8 mouse cellular contexts compared by ENCODE assay signal in the genomic region with DNA sequence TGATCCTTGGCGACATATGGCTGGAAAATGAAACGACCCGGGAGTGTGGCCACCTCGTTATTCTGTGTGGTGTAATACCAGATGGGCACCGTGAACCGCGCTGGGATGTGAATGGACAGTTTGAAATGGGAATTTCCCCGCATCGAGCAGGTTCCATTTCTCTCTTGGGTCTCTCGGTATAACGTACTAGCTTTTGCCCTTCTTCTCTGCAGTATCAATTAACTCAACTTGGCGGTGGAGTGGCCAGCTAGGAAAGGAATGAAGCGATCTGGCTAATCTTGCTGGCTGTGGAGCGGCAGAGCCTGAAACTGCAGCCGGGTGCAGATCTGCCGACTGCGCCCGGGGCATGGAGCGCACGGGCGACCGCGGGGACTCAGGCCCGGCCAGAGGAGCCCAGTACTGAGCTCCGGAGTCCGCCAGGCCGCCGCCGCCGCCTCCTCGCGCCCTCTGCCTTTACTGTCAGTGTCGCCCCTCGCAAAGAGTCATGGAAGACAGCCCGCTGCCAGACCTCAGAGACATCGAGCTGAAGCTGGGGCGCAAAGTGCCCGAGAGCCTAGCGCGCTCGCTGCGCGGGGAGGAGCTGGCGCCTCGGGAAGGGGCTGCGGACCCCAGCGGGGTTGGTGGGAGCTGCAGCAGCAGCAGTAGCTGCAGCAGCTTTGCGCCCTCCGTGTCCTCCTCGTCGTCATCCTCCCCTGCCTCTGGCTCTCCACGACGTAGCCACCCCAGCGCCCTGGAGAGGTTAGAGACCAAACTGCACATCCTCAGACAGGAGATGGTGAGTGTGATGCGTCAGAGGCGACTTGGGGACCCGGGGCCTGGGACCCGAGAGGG. TPM values are rescaled to one million over a fixed set of nuclear protein-coding genes. Genes with fewer than 3 reads are reported as not detected.
DNase-seq lines count a peak whose midpoint lies in the region; ATAC-seq and TF ChIP-seq lines count a peak whose summit lies in the region.

No protein-coding gene starts in this region.

- ATAC-seq in lung, postnatal 0 days = peak; percentile 34

- peak; percentile 75 for DNase-seq in R1 (ENCODE audit: low read depth, low spot score)
- peak; percentile 4 to 47 for DNase-seq in cerebellum, adult 18-20 months
- DNase-seq in forelimb bud, embryonic 11.5 days (ENCODE audit: low read depth, low spot score) = peak; percentile 53
- DNase-seq in heart, postnatal 36 days = peak; percentile 33 to 52
- DNase-seq in layer of hippocampus, adult 9-11 months = peak; percentile 33
- DNase-seq in lung, postnatal 0 days (ENCODE audit: low spot score) = peak; percentile 40
- peak; percentile 52 to 59 for DNase-seq in right cerebral cortex, adult 2 months (ENCODE audit: low spot score in 2 of 2)
- no peak for DNase-seq in natural killer cell, adult 2 months (ENCODE audit: low spot score in 2 of 2)

- peaks cover 2% of the 10 kb centered on the region; the same call in 1 of the 2 replicates for H3K4me1 ChIP-seq in lung, postnatal 0 days (ENCODE audit: insufficient read depth, low read depth, low read length)

- peak overlapping the region; percentile 83 for H3K4me2 ChIP-seq in lung, postnatal 0 days (replicated peaks; ENCODE audit: low read depth, low read length)

- peak overlapping the region; percentile 63 for H3K9ac ChIP-seq in lung, postnatal 0 days (replicated peaks; ENCODE audit: low read depth)

- no peaks in the 10 kb centered on the region for H3K27me3 ChIP-seq in lung, postnatal 0 days (replicated peaks; ENCODE audit: insufficient read depth, low read length)

- no peaks in the 10 kb centered on the region for H3K9me3 ChIP-seq in lung, postnatal 0 days (ENCODE audit: low read length)

- TF ChIP-seq EP300 in lung, postnatal 0 days (IDR thresholded peaks at IDR 0.05) = no peak

- TF ChIP-seq CTCF in lung, postnatal 0 days (IDR thresholded peaks at IDR 0.05) = no peak

- intact Hi-C loops in heart, postnatal 36 days (cut with DNase I) = loop anchor here (5.0 kb wide), 2 partner anchors 41 to 266 kb away; no protein-coding TSS in a partner anchor

- H3K4me3 ChIP-seq in lung, postnatal 0 days (ENCODE audit: low read depth, low read length) = peak overlapping the region; percentile 71

- WGBS in lung, postnatal 0 days = under 1% methylated on average over 52 of the region's 58 CpGs

- H3K27ac ChIP-seq in lung, postnatal 0 days (ENCODE audit: low read length) = peak overlapping the region; percentile 89

- H3K36me3 ChIP-seq in lung, postnatal 0 days (ENCODE audit: insufficient read depth, low read length) = no peaks in the 10 kb centered on the region

RNA-seq across cellular contexts. Expression of gene Lurap1l, which starts 0.6 kb away (rescaled TPM):
- total RNA-seq in heart, postnatal 36 days (2021) = 1 to 10 TPM; 1.8 to 1.9 TPM
- 48.0 and 48.3 TPM in 2 replicates for polyA plus RNA-seq in lung, postnatal 0 days (2015; fragmentation: Nextera tagmentation; extraction: Ambion mirVana)

Comparison
In these comparisons a context has a peak if more than half of its experiments do, and no peak if none do; other contexts are left out.
1. DNase-seq: peak in R1 (single experiment), cerebellum, adult 18-20 months (2 of 2), forelimb bud, embryonic 11.5 days (single experiment), heart, postnatal 36 days (2 of 2), layer of hippocampus, adult 9-11 months (single experiment), lung, postnatal 0 days (single experiment) and right cerebral cortex, adult 2 months (2 of 2); none in natural killer cell, adult 2 months (0 of 2).